17 mouse cellular contexts compared by ENCODE assay signal in genomic region chr2:115726806-115727205, GRCm38 (mm10).
"Had no signal": no experiment of that assay in that cellular context is flagged by ENCODE, and none has a peak within 500 bp of the region (broad histone marks: within the 10 kb centered on the region; RNA-seq: fewer than 3 reads in every experiment).

No protein-coding gene starts in this region.

- H3K27ac ChIP-seq: kidney, postnatal 0 days; limb, embryonic 12.5 days; liver, embryonic 13.5 days; lung, embryonic 15.5 days; macrophage; midbrain, embryonic 15.5 days; neural tube, embryonic 12.5 days; stomach, postnatal 0 days had no signal

- H3K36me3 ChIP-seq: limb, embryonic 12.5 days; liver, embryonic 13.5 days; lung, embryonic 15.5 days; midbrain, embryonic 15.5 days had no signal

- H3K4me1 ChIP-seq: limb, embryonic 12.5 days; liver, embryonic 13.5 days; megakaryocyte, embryonic 14.5 days had no signal

- H3K4me3 ChIP-seq: limb, embryonic 12.5 days; liver, embryonic 13.5 days; lung, embryonic 15.5 days; megakaryocyte, embryonic 14.5 days; midbrain, embryonic 15.5 days; neural tube, embryonic 12.5 days had no signal

- DNase-seq: kidney, postnatal 36 days; layer of hippocampus, adult 9-11 months; layer of hippocampus, postnatal 36 days; liver; liver, embryonic 13.5 days; liver, postnatal 0 days; lung, postnatal 14 days; thymus, postnatal 14 days had no signal

- H3K9me3 ChIP-seq: limb, embryonic 12.5 days; liver, embryonic 13.5 days; lung, embryonic 15.5 days; midbrain, embryonic 15.5 days; neural tube, embryonic 12.5 days had no signal

- H3K4me2 ChIP-seq: limb, embryonic 12.5 days; liver, embryonic 13.5 days; lung, embryonic 15.5 days; midbrain, embryonic 11.5 days; midbrain, embryonic 15.5 days; neural tube, embryonic 12.5 days had no signal

- H3K9ac ChIP-seq: limb, embryonic 12.5 days; liver, embryonic 13.5 days; liver, postnatal 0 days; lung, embryonic 15.5 days; midbrain, embryonic 15.5 days; neural tube, embryonic 12.5 days had no signal

- ATAC-seq: liver, postnatal 0 days; midbrain, embryonic 15.5 days had no signal

- H3K27me3 ChIP-seq: liver, embryonic 13.5 days; lung, embryonic 15.5 days; megakaryocyte, embryonic 14.5 days; midbrain, embryonic 15.5 days; neural tube, embryonic 12.5 days had no signal
